Mouse (Mus musculus): ENCODE measurements around the gene Tnpo2.

Tnpo2 gene

GRCm38 (mm10) chr8:85027516-85027855 lies 9.2 kb upstream of the Tnpo2 start:
- DNase-seq (ENCODE audit: low spot score): no peak

GRCm38 (mm10) chr8:85027922-85028321 lies 8.8 kb upstream of the Tnpo2 start:
- no peak for DNase-seq (ENCODE audit: low spot score)

GRCm38 (mm10) chr8:85029271-85029670 lies 7.4 kb upstream of the Tnpo2 start:
- no peak for DNase-seq (ENCODE audit: low spot score)

- no peak for DNase-seq (ENCODE audit: low spot score)
Observed at GRCm38 (mm10) chr8:85032622-85033311, 3.9 kb upstream of the Tnpo2 start.

GRCm38 (mm10) chr8:85033867-85034266 lies 2.8 kb upstream of the Tnpo2 start:
- DNase-seq (ENCODE audit: low spot score): no peak

GRCm38 (mm10) chr8:85034764-85035163 lies 2.0 kb upstream of the Tnpo2 start:
- peak; percentile 65 for DNase-seq (ENCODE audit: low spot score)

- DNase-seq (ENCODE audit: low spot score): no peak
Observed at GRCm38 (mm10) chr8:85035165-85035727, 1.5 kb upstream of the Tnpo2 start.

- DNase-seq (ENCODE audit: low spot score): peak; percentile 26
Observed at GRCm38 (mm10) chr8:85035728-85036310, 896 bp upstream of the Tnpo2 start.

GRCm38 (mm10) chr8:85036381-85036717 lies 366 bp upstream of the Tnpo2 start:
- no peak for DNase-seq (ENCODE audit: low spot score)

GRCm38 (mm10) chr8:85037366-85037680 lies 608 bp downstream of the Tnpo2 start:
- no peak for DNase-seq (ENCODE audit: low spot score)

GRCm38 (mm10) chr8:85037681-85038531 lies 1.2 kb downstream of the Tnpo2 start:
- peak; percentile 54 for DNase-seq (ENCODE audit: low spot score)

- DNase-seq (ENCODE audit: low spot score): no peak
Observed at GRCm38 (mm10) chr8:85043619-85044018, 6.9 kb downstream of the Tnpo2 start.

- no peak for DNase-seq (ENCODE audit: low spot score)
Observed at GRCm38 (mm10) chr8:85057367-85057766, 20.7 kb downstream of the Tnpo2 start.

GRCm38 (mm10) chr8:85059879-85060616 lies 23.3 kb downstream of the Tnpo2 start, which contains the start of gene Fbxw9:
Gene Fbxw9, plus strand, starts transcription at chr8:85060055.
- peak; percentile 82 for DNase-seq (ENCODE audit: low spot score)

- DNase-seq (ENCODE audit: low spot score): no peak
Observed at GRCm38 (mm10) chr8:85062603-85063002, 25.9 kb downstream of the Tnpo2 start.

GRCm38 (mm10) chr8:85065213-85065612 lies 28.5 kb downstream of the Tnpo2 start:
- no peak for DNase-seq (ENCODE audit: low spot score)

- no peak for DNase-seq (ENCODE audit: low spot score)
Observed at GRCm38 (mm10) chr8:85067155-85067554, 30.4 kb downstream of the Tnpo2 start.

- no peak for DNase-seq (ENCODE audit: low spot score)
Observed at GRCm38 (mm10) chr8:85067982-85068381, 31.3 kb downstream of the Tnpo2 start, which contains the start of gene Gm5741. Gene Gm5741, minus strand, starts transcription at chr8:85067982.

- DNase-seq (ENCODE audit: low spot score): no peak
Observed at GRCm38 (mm10) chr8:85071041-85071440, 34.3 kb downstream of the Tnpo2 start.

GRCm38 (mm10) chr8:85071514-85072281 lies 35.0 kb downstream of the Tnpo2 start, which contains the start of gene Dhps:
Gene Dhps, plus strand, starts transcription at chr8:85071757.
- DNase-seq (ENCODE audit: low spot score): peak; percentile 91

- no peak for DNase-seq (ENCODE audit: low spot score)
Observed at GRCm38 (mm10) chr8:85072364-85072929, 35.7 kb downstream of the Tnpo2 start.
